Mouse (Mus musculus): ENCODE measurements around the gene Timeless. TPM values are rescaled to one million over a fixed set of nuclear protein-coding genes. Genes with fewer than 3 reads are reported as not detected.
A peak's percentile ranks its signal among the peaks of the same experiment; 100 is the strongest.
"Not testable (repeated sequence)": the region's sequence is repeated elsewhere in the genome, so short reads cannot be mapped to it uniquely, and the experiment has no call there.

Gene Timeless
- polyA plus RNA-seq, 1 experiment from 2014 or later, result 71.2 TPM

- DNase-seq (ENCODE audit: low spot score), result no peak
- H3K4me3 ChIP-seq (ENCODE audit: low read depth, low read length), result peak overlapping the region; percentile 75
- peak overlapping the region; percentile 80 for H3K4me2 ChIP-seq
- ATAC-seq (replicated peaks; ENCODE audit: low FRiP score), result no peak
- WGBS, result 20% methylated on average over 14 of the region's 14 CpGs
- H3K9me3 ChIP-seq (ENCODE audit: control insufficient read depth, low read length), result no peaks in the 10 kb centered on the region
- H3K9ac ChIP-seq (ENCODE audit: low read depth, low read length), result peak overlapping the region; percentile 79
- peaks cover 8% of the 10 kb centered on the region for H3K4me1 ChIP-seq (replicated peaks; ENCODE audit: control insufficient read depth, insufficient read depth, low read length)
- H3K27ac ChIP-seq (ENCODE audit: low read depth, low read length), result 0 out of 2 replicates have a peak overlapping the region, but pooled peaks have one; percentile 17
- H3K36me3 ChIP-seq (ENCODE audit: control insufficient read depth, insufficient read depth, low read length), result no peaks in the 10 kb centered on the region
- H3K27me3 ChIP-seq (replicated peaks; ENCODE audit: control insufficient read depth, insufficient read depth, low read length), result no peaks in the 10 kb centered on the region
Measured at GRCm38 (mm10) chr10:128210954-128211353, 20.9 kb upstream of the Timeless start.

GRCm38 (mm10) chr10:128211390-128212108, 20.3 kb upstream of the Timeless start, which contains the start of gene Spryd4:
Gene Spryd4 (minus strand): TSS chr10:128211807.
- Histone ChIP-seq H3K36me3 (ENCODE audit: control insufficient read depth, insufficient read depth, low read length) (no peaks in the 10 kb centered on the region), H3K27ac (ENCODE audit: low read depth, low read length) (peak within 1 kb of the TSS; percentile 17; the same call in 1 of the 2 replicates), H3K27me3 (replicated peaks; ENCODE audit: control insufficient read depth, insufficient read depth, low read length) (no peaks in the 10 kb centered on the region), H3K4me2 (peak within 1 kb of the TSS; percentile 80), H3K4me1 (replicated peaks; ENCODE audit: control insufficient read depth, insufficient read depth, low read length) (peaks cover 8% of the 10 kb centered on the region), H3K9ac (ENCODE audit: low read depth, low read length) (peak within 1 kb of the TSS; percentile 79), H3K9me3 (ENCODE audit: control insufficient read depth, low read length) (no peaks in the 10 kb centered on the region), H3K4me3 (ENCODE audit: low read depth, low read length) (peak within 1 kb of the TSS; percentile 75)
- under 1% methylated on average over 30 of the region's 30 CpGs for WGBS
- peak; percentile 92 for ATAC-seq (replicated peaks; ENCODE audit: low FRiP score)
- DNase-seq (ENCODE audit: low spot score), result peak; percentile 88

GRCm38 (mm10) chr10:128212148-128212547, 19.7 kb upstream of the Timeless start:
- H3K4me3 ChIP-seq (ENCODE audit: low read depth, low read length), result peak overlapping the region; percentile 75
- no peaks in the 10 kb centered on the region for H3K9me3 ChIP-seq (ENCODE audit: control insufficient read depth, low read length)
- DNase-seq (ENCODE audit: low spot score), result no peak
- H3K4me1 ChIP-seq (replicated peaks; ENCODE audit: control insufficient read depth, insufficient read depth, low read length), result peaks cover 8% of the 10 kb centered on the region
- ATAC-seq (replicated peaks; ENCODE audit: low FRiP score), result 0 out of 2 replicates have a peak, but pooled peaks have one; percentile 5
- H3K27ac ChIP-seq (ENCODE audit: low read depth, low read length), result no peak overlapping the region
- H3K4me2 ChIP-seq, result peak overlapping the region; percentile 80
- no peak overlapping the region for H3K9ac ChIP-seq (ENCODE audit: low read depth, low read length)
- no peaks in the 10 kb centered on the region for H3K27me3 ChIP-seq (replicated peaks; ENCODE audit: control insufficient read depth, insufficient read depth, low read length)
- no peaks in the 10 kb centered on the region for H3K36me3 ChIP-seq (ENCODE audit: control insufficient read depth, insufficient read depth, low read length)
- 47% methylated on average over 6 of the region's 6 CpGs for WGBS

- peak; percentile 65 for DNase-seq (ENCODE audit: low spot score)
- H3K27ac ChIP-seq (ENCODE audit: low read depth, low read length), result no peak overlapping the region
Measured at GRCm38 (mm10) chr10:128212871-128213323, 19.0 kb upstream of the Timeless start.

GRCm38 (mm10) chr10:128214112-128214511, 17.8 kb upstream of the Timeless start:
- H3K27ac ChIP-seq (ENCODE audit: low read depth, low read length); H3K9me3 ChIP-seq (ENCODE audit: control insufficient read depth, low read length); H3K4me3 ChIP-seq (ENCODE audit: low read depth, low read length); H3K4me2 ChIP-seq; ATAC-seq (replicated peaks; ENCODE audit: low FRiP score); H3K27me3 ChIP-seq (replicated peaks; ENCODE audit: control insufficient read depth, insufficient read depth, low read length); H3K36me3 ChIP-seq (ENCODE audit: control insufficient read depth, insufficient read depth, low read length); DNase-seq (ENCODE audit: low spot score); H3K9ac ChIP-seq (ENCODE audit: low read depth, low read length): not testable (repeated sequence)
- WGBS, result 83% methylated on average over 4 of the region's 4 CpGs
- H3K4me1 ChIP-seq (replicated peaks; ENCODE audit: control insufficient read depth, insufficient read depth, low read length), result peaks cover 12% of the 10 kb centered on the region

More at GRCm38 (mm10) chr10:128212871-128213323, 19.0 kb upstream of the Timeless start:
- Histone ChIP-seq H3K36me3 (ENCODE audit: control insufficient read depth, insufficient read depth, low read length) (no peaks in the 10 kb centered on the region), H3K9ac (ENCODE audit: low read depth, low read length) (peak overlapping the region; percentile 62), H3K4me2 (peak overlapping the region; percentile 80), H3K4me3 (ENCODE audit: low read depth, low read length) (peak overlapping the region; percentile 46), H3K9me3 (ENCODE audit: control insufficient read depth, low read length) (no peaks in the 10 kb centered on the region), H3K4me1 (replicated peaks; ENCODE audit: control insufficient read depth, insufficient read depth, low read length) (peaks cover 8% of the 10 kb centered on the region), H3K27me3 (replicated peaks; ENCODE audit: control insufficient read depth, insufficient read depth, low read length) (no peaks in the 10 kb centered on the region)
- peak; percentile 66 for ATAC-seq (replicated peaks; ENCODE audit: low FRiP score)
- 1% methylated on average over 18 of the region's 18 CpGs for WGBS

- Histone ChIP-seq H3K36me3 (ENCODE audit: control insufficient read depth, insufficient read depth, low read length) (no peaks in the 10 kb centered on the region), H3K4me1 (replicated peaks; ENCODE audit: control insufficient read depth, insufficient read depth, low read length) (peaks cover 15% of the 10 kb centered on the region), H3K27me3 (replicated peaks; ENCODE audit: control insufficient read depth, insufficient read depth, low read length) (no peaks in the 10 kb centered on the region), H3K9me3 (ENCODE audit: control insufficient read depth, low read length) (no peaks in the 10 kb centered on the region), H3K27ac (ENCODE audit: low read depth, low read length) (no peak overlapping the region), H3K4me2 (no peak overlapping the region), H3K9ac (ENCODE audit: low read depth, low read length) (no peak overlapping the region), H3K4me3 (ENCODE audit: low read depth, low read length) (no peak overlapping the region)
- ATAC-seq (replicated peaks; ENCODE audit: low FRiP score) (no peak), DNase-seq (ENCODE audit: low spot score) (no peak)
- 81% methylated on average over 5 of the region's 5 CpGs for WGBS
Measured at GRCm38 (mm10) chr10:128214981-128215380, 16.9 kb upstream of the Timeless start.

- Histone ChIP-seq H3K4me3 (ENCODE audit: low read depth, low read length) (no peak overlapping the region), H3K9ac (ENCODE audit: low read depth, low read length) (no peak overlapping the region), H3K36me3 (ENCODE audit: control insufficient read depth, insufficient read depth, low read length) (no peaks in the 10 kb centered on the region), H3K4me1 (replicated peaks; ENCODE audit: control insufficient read depth, insufficient read depth, low read length) (peaks cover 13% of the 10 kb centered on the region; the same call in 1 of the 2 replicates), H3K27me3 (replicated peaks; ENCODE audit: control insufficient read depth, insufficient read depth, low read length) (no peaks in the 10 kb centered on the region), H3K27ac (ENCODE audit: low read depth, low read length) (peak overlapping the region; percentile 6), H3K4me2 (no peak overlapping the region), H3K9me3 (ENCODE audit: control insufficient read depth, low read length) (no peaks in the 10 kb centered on the region)
- ATAC-seq (replicated peaks; ENCODE audit: low FRiP score) (peak; percentile 86), DNase-seq (ENCODE audit: low spot score) (no peak)
- WGBS, result 78% methylated on average over 18 of the region's 18 CpGs
Measured at GRCm38 (mm10) chr10:128218387-128219117, 13.3 kb upstream of the Timeless start.

- Histone ChIP-seq H3K4me1 (replicated peaks; ENCODE audit: control insufficient read depth, insufficient read depth, low read length) (peaks cover 13% of the 10 kb centered on the region; the same call in 1 of the 2 replicates), H3K36me3 (ENCODE audit: control insufficient read depth, insufficient read depth, low read length) (no peaks in the 10 kb centered on the region), H3K27me3 (replicated peaks; ENCODE audit: control insufficient read depth, insufficient read depth, low read length) (no peaks in the 10 kb centered on the region), H3K4me2 (no peak overlapping the region), H3K9ac (ENCODE audit: low read depth, low read length) (no peak overlapping the region; the same call in 1 of the 2 replicates), H3K27ac (ENCODE audit: low read depth, low read length) (no peak overlapping the region), H3K9me3 (ENCODE audit: control insufficient read depth, low read length) (no peaks in the 10 kb centered on the region), H3K4me3 (ENCODE audit: low read depth, low read length) (no peak overlapping the region)
- DNase-seq (ENCODE audit: low spot score) (no peak), ATAC-seq (replicated peaks; ENCODE audit: low FRiP score) (no peak)
- 63% methylated on average over 16 of the region's 16 CpGs for WGBS
Measured at GRCm38 (mm10) chr10:128221533-128222286, 10.2 kb upstream of the Timeless start.

Measured in liver, embryonic 11.5 days (tissue).